Mouse (Mus musculus) gastrocnemius, postnatal 25 days (tissue): ENCODE data around the gene Gm7849. TPM values are rescaled to one million over a fixed set of nuclear protein-coding genes. Genes with fewer than 3 reads are reported as not detected.
"Not testable (repeated sequence)": the region's sequence is repeated elsewhere in the genome, so short reads cannot be mapped to it uniquely, and the experiment has no call there.

Experiments used
- DNase-seq: peaks from one replicate; pipeline ENCODE4 v3.0.0; 2022
- long read RNA-seq, 2 experiments: library from polyadenylated mRNA; stranded (forward); transcript quantifications; one replicate each; pipeline ENCODE4 v2.0.0; 2021
- total RNA-seq, 2 experiments: library from RNA; stranded (reverse); gene quantifications; 1 replicate in 1 of 2; 2 replicates in 1 of 2; pipeline ENCODE4 v1.2.3; 2021

The Gm7849 gene
- not detected for total RNA-seq
- long read RNA-seq, experiment 1, result 0 reads
- long read RNA-seq, experiment 2, result 0 reads

DNA sequence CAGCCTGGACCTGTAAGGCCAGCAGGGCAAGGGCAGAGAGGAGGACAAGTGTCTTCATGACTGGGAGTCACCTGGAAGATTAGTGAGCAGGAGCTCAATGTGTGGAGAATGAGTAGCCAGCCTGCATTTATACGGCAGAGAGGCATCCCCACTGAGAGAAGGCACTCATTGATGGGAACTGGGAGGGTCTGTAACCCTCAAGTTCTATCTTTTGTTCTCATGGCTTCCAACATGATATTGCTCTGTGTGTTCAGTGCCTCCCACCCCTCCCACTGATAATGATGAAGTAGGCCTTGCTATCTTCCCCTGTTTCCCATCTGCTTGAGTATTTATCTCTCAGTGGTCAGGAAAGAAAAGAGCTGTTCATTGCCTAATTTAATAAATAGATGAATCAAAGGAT, at the start of gene Gm7849:
Gm7849 (minus strand) TSS at position 101 of the 400 bp plus-strand sequence.
- not testable (repeated sequence) for DNase-seq

DNA sequence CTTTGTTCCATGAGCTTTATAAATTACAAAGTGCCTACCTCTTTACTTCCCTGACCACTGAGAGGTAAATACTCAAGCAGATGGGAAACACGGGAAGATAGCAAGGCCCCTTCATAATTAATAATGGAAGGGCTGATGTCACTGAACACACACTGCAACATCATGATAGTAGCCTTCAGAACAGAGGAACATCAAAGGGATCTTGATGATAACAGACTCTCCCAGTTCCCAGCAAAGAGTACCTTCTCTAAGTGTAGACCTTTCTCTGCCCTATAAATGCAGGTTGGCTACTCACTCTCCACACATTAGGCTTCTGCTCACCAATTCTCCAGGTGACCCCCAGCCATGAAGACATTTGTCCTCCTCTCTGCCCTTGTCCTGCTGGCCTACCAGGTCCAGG, 29.2 kb downstream of the Gm7849 start, which contains the start of gene Defa36:
Defa36 (plus strand) TSS at position 301 of the 400 bp plus-strand sequence.
- DNase-seq, result not testable (repeated sequence)

Other genes with a start within 250 kb of the Gm7849 start
- not detected for gene Gm15292, start 206.8 kb downstream of the Gm7849 start, total RNA-seq
- gene Defa27, start 141.0 kb downstream of the Gm7849 start, total RNA-seq, result not detected
- gene Defa29, start 129.5 kb downstream of the Gm7849 start, total RNA-seq, result not detected
- not detected for gene Defa2, start 78.0 kb downstream of the Gm7849 start, total RNA-seq
- not detected for gene Defa33, start 64.7 kb downstream of the Gm7849 start, total RNA-seq
- gene Defa36, start 29.1 kb downstream of the Gm7849 start, total RNA-seq, result not detected
- gene Defa20, start 52.7 kb upstream of the Gm7849 start, total RNA-seq, result not detected
- not detected for gene Defa32, start 72.5 kb upstream of the Gm7849 start, total RNA-seq
- gene Defa37, start 108.8 kb upstream of the Gm7849 start, total RNA-seq, result not detected
- gene Defa28, start 126.4 kb upstream of the Gm7849 start, total RNA-seq, result not detected
- not detected for gene Gm7861, start 137.9 kb upstream of the Gm7849 start, total RNA-seq
- not detected for gene Defa26, start 161.6 kb upstream of the Gm7849 start, total RNA-seq
- not detected for gene Defa17, start 199.2 kb upstream of the Gm7849 start, total RNA-seq
- gene Defa34, start 209.2 kb upstream of the Gm7849 start, total RNA-seq, result not detected
- gene AY761184, start 247.1 kb upstream of the Gm7849 start, total RNA-seq, result not detected